Mouse (Mus musculus) lung, embryonic 15.5 days (tissue): ENCODE measurements around the gene Ccnl2. TPM values are rescaled to one million over a fixed set of nuclear protein-coding genes. Genes with fewer than 3 reads are reported as not detected.

Experiments
- ATAC-seq: fragments of 200-750 bp; cut with Nextera tagmentation; 2 replicates; pipeline ENCODE4 v1.8.0; 2017; ENCODE audit warnings: moderate number of reproducible peaks, borderline replicate concordance; ENCODE audit not compliant: low FRiP score, low TSS enrichment; ENCODE audit errors: extremely low read depth
- H3K27ac ChIP-seq: fragments of 300-500 bp; sonication (generic); 2 replicates; pipeline ENCODE4 v1.5.1; 2015; ENCODE audit warnings: moderate library complexity, mild to moderate bottlenecking, inconsistent platforms
- H3K27me3 ChIP-seq: fragments of 300-500 bp; sonication (generic); 2 replicates; pipeline ENCODE4 v1.6.1; 2015; ENCODE audit warnings: inconsistent platforms
- H3K36me3 ChIP-seq: fragments of 300-500 bp; sonication (generic); 2 replicates; pipeline ENCODE4 v1.6.1; 2015; ENCODE audit warnings: inconsistent platforms
- H3K4me1 ChIP-seq: fragments of 300-500 bp; sonication (generic); 2 replicates; pipeline ENCODE4 v1.6.1; 2015; ENCODE audit warnings: inconsistent platforms
- H3K4me2 ChIP-seq: fragments of 300-500 bp; sonication (generic); 2 replicates; pipeline ENCODE4 v1.6.1; 2015; ENCODE audit warnings: inconsistent platforms, mild to moderate bottlenecking, moderate library complexity
- H3K4me3 ChIP-seq: fragments of 300-500 bp; sonication (generic); 2 replicates; pipeline ENCODE4 v1.5.1; 2015; ENCODE audit warnings: mild to moderate bottlenecking, inconsistent platforms
- H3K9ac ChIP-seq: fragments of 300-500 bp; sonication (generic); 2 replicates; pipeline ENCODE4 v1.6.1; 2015; ENCODE audit warnings: inconsistent platforms
- H3K9me3 ChIP-seq: fragments of 300-500 bp; sonication (generic); 2 replicates; pipeline ENCODE4 v1.6.1; 2016; ENCODE audit warnings: inconsistent platforms
- whole genome bisulfite sequencing: fragments of 180-500 bp; shearing (Covaris S2); methylation state at CpG from one replicate; pipeline ENCODE4 v1.1.7; 2015; 5-methylcytosine and 5-hydroxymethylcytosine counted together
- microRNA-seq: library from miRNA; unstranded; fragments of <30 nt; microRNA quantifications from one replicate; pipeline ENCODE4, GENCODE M21; 2016
- polyA plus RNA-seq: library from polyadenylated mRNA; unstranded; fragments of >200 nt; fragmentation: Nextera tagmentation; extraction: Ambion mirVana; gene quantifications from 2 replicates; pipeline ENCODE4 v1.2.1, GENCODE M21; 2015

Gene Ccnl2
- polyA plus RNA-seq, 1 experiment from 2014 or later = 169 TPM

- Histone ChIP-seq H3K9me3 (no peaks in the 10 kb centered on the region), H3K4me2 (no peak overlapping the region), H3K27me3 (no peaks in the 10 kb centered on the region), H3K27ac (no peak overlapping the region), H3K4me1 (no peaks in the 10 kb centered on the region), H3K36me3 (peaks cover 40% of the 10 kb centered on the region), H3K9ac (no peak overlapping the region), H3K4me3 (no peak overlapping the region)
- no peak for ATAC-seq
- 87% methylated on average over 12 of the region's 12 CpGs for WGBS
These were observed 43.8 kb downstream of the Ccnl2 start for GRCm38 (mm10) chr4:155856071-155856470.

- 63% methylated on average over 3 of the region's 3 CpGs for WGBS
- peaks cover 40% of the 10 kb centered on the region for H3K36me3 ChIP-seq
These were observed 44.6 kb downstream of the Ccnl2 start for GRCm38 (mm10) chr4:155856881-155857280.

DNA sequence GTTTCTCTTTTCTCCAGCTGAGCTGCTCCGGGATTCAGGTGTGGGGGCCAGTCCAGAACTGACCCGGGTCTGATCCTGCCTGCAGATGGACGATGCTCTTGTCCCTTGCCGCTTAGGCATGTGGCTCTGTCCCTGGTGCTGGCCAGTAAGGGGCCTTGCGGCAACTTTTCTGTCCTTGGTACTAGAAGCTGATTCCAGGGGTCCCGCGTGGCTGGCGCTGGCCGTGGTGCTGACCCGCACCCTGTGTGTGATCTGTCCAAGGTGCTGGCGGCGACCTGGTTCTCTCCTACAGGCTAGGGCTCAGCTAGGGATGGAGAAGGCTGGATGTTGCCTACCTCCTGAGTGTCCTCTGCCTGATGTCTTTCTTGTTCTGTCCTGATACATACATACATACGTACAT lies 47.0 kb downstream of the Ccnl2 start:
- WGBS = 13% methylated on average over 13 of the region's 13 CpGs
- Histone ChIP-seq H3K36me3 (peaks cover 38% of the 10 kb centered on the region), H3K9me3 (no peaks in the 10 kb centered on the region), H3K4me1 (no peaks in the 10 kb centered on the region), H3K4me2 (no peak overlapping the region), H3K9ac (no peak overlapping the region), H3K27ac (no peak overlapping the region), H3K27me3 (no peaks in the 10 kb centered on the region), H3K4me3 (no peak overlapping the region)
- ATAC-seq = no peak

More at GRCm38 (mm10) chr4:155856881-155857280, 44.6 kb downstream of the Ccnl2 start:
- no peaks in the 10 kb centered on the region for H3K9me3 ChIP-seq
- H3K9ac ChIP-seq = no peak overlapping the region
- H3K27me3 ChIP-seq = no peaks in the 10 kb centered on the region
- no peak overlapping the region for H3K27ac ChIP-seq
- no peak overlapping the region for H3K4me2 ChIP-seq
- ATAC-seq = no peak
- H3K4me1 ChIP-seq = no peaks in the 10 kb centered on the region
- H3K4me3 ChIP-seq = no peak overlapping the region

GRCm38 (mm10) chr4:155861787-155862186 lies 49.5 kb downstream of the Ccnl2 start:
- no peak overlapping the region for H3K27ac ChIP-seq
- WGBS = 87% methylated on average over 7 of the region's 7 CpGs
- no peak overlapping the region for H3K9ac ChIP-seq
- ATAC-seq = no peak
- no peak overlapping the region for H3K4me2 ChIP-seq
- no peaks in the 10 kb centered on the region for H3K9me3 ChIP-seq
- peaks cover 34% of the 10 kb centered on the region for H3K36me3 ChIP-seq
- no peak overlapping the region for H3K4me3 ChIP-seq
- H3K4me1 ChIP-seq = no peaks in the 10 kb centered on the region
- H3K27me3 ChIP-seq = no peaks in the 10 kb centered on the region

GRCm38 (mm10) chr4:155863001-155863400 lies 50.7 kb downstream of the Ccnl2 start, which contains the start of gene Tas1r3:
Tas1r3 (minus strand) TSS chr4:155863362.
- Histone ChIP-seq H3K4me3 (no peak within 1 kb of the TSS), H3K9me3 (no peaks in the 10 kb centered on the region), H3K4me1 (peaks cover under 1% of the 10 kb centered on the region; the same call in 1 of the 2 replicates)

DNA sequence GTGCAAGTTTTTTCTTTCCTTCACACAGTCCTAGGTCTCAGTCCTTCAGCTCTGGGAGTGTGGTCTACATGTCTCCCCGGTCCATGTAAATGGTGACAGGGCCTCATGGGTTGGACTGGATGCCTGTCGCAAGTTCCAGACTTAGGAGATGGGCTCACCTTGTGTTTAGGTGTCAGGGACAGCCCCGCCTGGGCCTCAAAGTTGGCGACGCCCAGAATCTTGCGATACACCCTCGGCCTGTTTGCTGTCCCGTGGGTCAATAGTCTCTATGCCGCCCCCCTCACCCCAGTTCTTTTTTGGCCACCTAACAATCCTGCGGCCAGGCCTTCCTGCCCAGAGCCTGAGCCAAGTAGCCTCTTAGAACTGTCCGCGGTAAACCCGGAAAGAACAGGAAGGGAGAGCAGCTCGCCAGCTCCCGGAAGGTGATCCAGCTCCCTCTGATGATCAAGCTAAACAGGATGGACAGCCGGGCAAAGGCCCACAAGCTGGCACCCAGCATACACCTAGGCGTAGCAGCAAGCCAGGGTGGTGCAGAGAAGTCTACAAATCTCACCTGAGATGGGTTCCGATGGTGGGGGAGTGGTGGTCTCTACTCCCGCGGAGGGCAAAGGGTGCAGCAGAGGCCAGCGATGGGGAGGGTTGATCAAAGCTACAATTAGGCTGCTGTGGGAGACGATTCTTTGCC lies 56.5 kb downstream of the Ccnl2 start:
- H3K4me1 ChIP-seq = peaks cover 26% of the 10 kb centered on the region
- no peaks in the 10 kb centered on the region for H3K9me3 ChIP-seq
- 0 out of 2 replicates have a peak overlapping the region, but pooled peaks have one; percentile 24 for H3K27ac ChIP-seq
- no peaks in the 10 kb centered on the region for H3K27me3 ChIP-seq
- H3K9ac ChIP-seq = peak overlapping the region; percentile 69
- 8% methylated on average over 22 of the region's 22 CpGs for WGBS
- peak overlapping the region; percentile 68 for H3K4me3 ChIP-seq
- peak overlapping the region; percentile 86 for H3K4me2 ChIP-seq
- peaks cover 32% of the 10 kb centered on the region for H3K36me3 ChIP-seq
- ATAC-seq = peak; percentile 44

More at GRCm38 (mm10) chr4:155863001-155863400, 50.7 kb downstream of the Ccnl2 start, which contains the start of gene Tas1r3:
- Histone ChIP-seq H3K9ac (no peak within 1 kb of the TSS), H3K4me2 (no peak within 1 kb of the TSS), H3K27me3 (no peaks in the 10 kb centered on the region), H3K36me3 (peaks cover 33% of the 10 kb centered on the region), H3K27ac (no peak within 1 kb of the TSS)
- ATAC-seq = no peak
- WGBS = 75% methylated on average over 5 of the region's 5 CpGs

DNA sequence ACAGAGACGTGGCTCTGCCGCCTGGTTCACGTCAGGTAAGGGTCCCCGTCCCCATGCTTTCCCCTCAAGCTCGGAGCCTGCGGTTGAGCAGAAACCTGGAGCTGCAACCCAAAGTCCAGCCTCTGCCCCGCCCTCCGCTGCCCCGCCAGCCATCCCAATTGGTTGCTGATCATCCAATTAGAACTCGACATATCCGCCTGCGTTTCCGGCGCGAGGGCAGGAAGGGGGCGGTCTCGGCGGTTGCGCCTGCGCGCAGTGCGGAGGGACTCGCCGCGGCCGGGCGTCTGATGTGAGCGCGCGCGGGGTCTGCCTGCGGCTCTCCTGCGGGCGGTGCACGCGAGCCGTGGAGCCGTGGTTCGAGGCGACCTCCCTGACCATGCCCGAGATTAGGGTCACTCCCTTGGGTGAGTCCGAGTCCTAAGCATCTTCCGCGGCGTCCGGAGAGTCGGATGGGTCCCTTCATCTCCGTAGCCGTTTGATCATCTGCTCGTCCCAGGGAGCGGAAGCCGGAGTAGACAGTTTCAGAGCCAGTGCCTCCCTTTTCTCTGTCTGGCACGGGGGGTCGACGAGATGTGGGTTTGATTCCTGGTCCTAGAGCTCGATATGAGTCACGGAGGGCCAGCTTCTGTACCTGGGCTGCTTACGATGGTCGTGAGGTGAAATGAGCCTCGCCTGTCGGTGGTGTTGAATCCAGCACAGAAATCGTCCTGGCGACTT lies 57.2 kb downstream of the Ccnl2 start, which contains the start of the genes Cptp and Ints11:
Gene Cptp (minus strand): TSS at position 124 of the 717 bp plus-strand sequence.
Gene Ints11 (plus strand): TSS at position 230 of the 717 bp plus-strand sequence.
- Histone ChIP-seq H3K9me3 (no peaks in the 10 kb centered on the region), H3K4me2 (peak within 1 kb of the TSS; percentile 86), H3K27ac (peak within 1 kb of the TSS; percentile 29), H3K4me1 (peaks cover 26% of the 10 kb centered on the region), H3K36me3 (peaks cover 39% of the 10 kb centered on the region), H3K9ac (peak within 1 kb of the TSS; percentile 90), H3K4me3 (peak within 1 kb of the TSS; percentile 68), H3K27me3 (no peaks in the 10 kb centered on the region)
- peak; percentile 96 for ATAC-seq
- WGBS = under 1% methylated on average over 63 of the region's 63 CpGs

- 82% methylated on average over 7 of the region's 7 CpGs for WGBS
- peaks cover 26% of the 10 kb centered on the region for H3K4me1 ChIP-seq
- no peak overlapping the region for H3K27ac ChIP-seq
- no peaks in the 10 kb centered on the region for H3K27me3 ChIP-seq
- no peak overlapping the region for H3K4me2 ChIP-seq
- ATAC-seq = no peak
- H3K36me3 ChIP-seq = peaks cover 39% of the 10 kb centered on the region
- no peak overlapping the region for H3K4me3 ChIP-seq
- H3K9me3 ChIP-seq = no peaks in the 10 kb centered on the region
- no peak overlapping the region for H3K9ac ChIP-seq
These were observed 59.1 kb downstream of the Ccnl2 start for GRCm38 (mm10) chr4:155871404-155871803.

Small RNA genes within 50 kb of the gene (microRNA-seq; reads per million reads assigned to microRNA genes)
- not detected for gene Gm27743

Other genes starting within 250 kb of the Ccnl2 start
- 6.4 and 6.5 TPM in 2 replicates for gene Slc35e2, start 211.1 kb upstream of the Ccnl2 start, polyA plus RNA-seq
- gene Cdk11b, start 187.6 kb upstream of the Ccnl2 start, polyA plus RNA-seq = 50.2 and 53.6 TPM in 2 replicates
- not detected in 2 replicates for gene Gm10563, start 167.1 kb upstream of the Ccnl2 start, polyA plus RNA-seq
- 41.7 and 47.8 TPM in 2 replicates for gene Mmp23, start 159.1 kb upstream of the Ccnl2 start, polyA plus RNA-seq
- 27.6 and 29.1 TPM in 2 replicates for gene Mib2, start 143.3 kb upstream of the Ccnl2 start, polyA plus RNA-seq
- 4.3 and 4.9 TPM in 2 replicates for gene Fndc10, start 118.1 kb upstream of the Ccnl2 start, polyA plus RNA-seq
- 147 and 150 TPM in 2 replicates for gene Ssu72, start 107.7 kb upstream of the Ccnl2 start, polyA plus RNA-seq
- 0.44 and 0.59 TPM in 2 replicates for gene Tmem240, start 77.7 kb upstream of the Ccnl2 start, polyA plus RNA-seq
- gene Atad3a, start 51.4 kb upstream of the Ccnl2 start, polyA plus RNA-seq = 84.7 and 90.0 TPM in 2 replicates
- gene Vwa1, start 37.8 kb upstream of the Ccnl2 start, polyA plus RNA-seq = 10.5 and 11.0 TPM in 2 replicates
- 0.16 and 0.26 TPM in 2 replicates for gene Tmem88b, start 26.6 kb upstream of the Ccnl2 start, polyA plus RNA-seq
- gene Ankrd65, start 22.1 kb upstream of the Ccnl2 start, polyA plus RNA-seq = 0.20 TPM in 1 of 2 replicates, not detected in the other
- gene Mrpl20, start 9.6 kb upstream of the Ccnl2 start, polyA plus RNA-seq = 193 and 228 TPM in 2 replicates
- gene Aurkaip1, start 18.8 kb downstream of the Ccnl2 start, polyA plus RNA-seq = 143 and 146 TPM in 2 replicates
- gene Mxra8, start 27.2 kb downstream of the Ccnl2 start, polyA plus RNA-seq = 194 and 223 TPM in 2 replicates
- gene Dvl1, start 34.9 kb downstream of the Ccnl2 start, polyA plus RNA-seq = 14.0 and 14.7 TPM in 2 replicates
- gene Tas1r3, start 50.9 kb downstream of the Ccnl2 start, polyA plus RNA-seq = 0.34 and 0.36 TPM in 2 replicates
- 14.5 and 15.2 TPM in 2 replicates for gene Cptp, start 57.0 kb downstream of the Ccnl2 start, polyA plus RNA-seq
- 77.7 and 80.5 TPM in 2 replicates for gene Ints11, start 57.1 kb downstream of the Ccnl2 start, polyA plus RNA-seq
- gene Pusl1, start 79.3 kb downstream of the Ccnl2 start, polyA plus RNA-seq = 42.9 and 44.9 TPM in 2 replicates
- 15.1 and 17.7 TPM in 2 replicates for gene Acap3, start 79.3 kb downstream of the Ccnl2 start, polyA plus RNA-seq
- 106 and 107 TPM in 2 replicates for gene Ube2j2, start 131.3 kb downstream of the Ccnl2 start, polyA plus RNA-seq
- 39.3 and 45.0 TPM in 2 replicates for gene C1qtnf12, start 149.8 kb downstream of the Ccnl2 start, polyA plus RNA-seq
- 16.4 and 17.0 TPM in 2 replicates for gene B3galt6, start 180.2 kb downstream of the Ccnl2 start, polyA plus RNA-seq
- 156 and 162 TPM in 2 replicates for gene Sdf4, start 180.4 kb downstream of the Ccnl2 start, polyA plus RNA-seq
- 0.39 and 0.42 TPM in 2 replicates for gene Tnfrsf4, start 201.4 kb downstream of the Ccnl2 start, polyA plus RNA-seq
- gene Tnfrsf18, start 213.7 kb downstream of the Ccnl2 start, polyA plus RNA-seq = 1.6 and 2.7 TPM in 2 replicates
- gene Ttll10, start 246.9 kb downstream of the Ccnl2 start, polyA plus RNA-seq = 2.9 TPM in 2 replicates